Mouse (Mus musculus): ENCODE measurements around the gene Glrx.

DNA sequence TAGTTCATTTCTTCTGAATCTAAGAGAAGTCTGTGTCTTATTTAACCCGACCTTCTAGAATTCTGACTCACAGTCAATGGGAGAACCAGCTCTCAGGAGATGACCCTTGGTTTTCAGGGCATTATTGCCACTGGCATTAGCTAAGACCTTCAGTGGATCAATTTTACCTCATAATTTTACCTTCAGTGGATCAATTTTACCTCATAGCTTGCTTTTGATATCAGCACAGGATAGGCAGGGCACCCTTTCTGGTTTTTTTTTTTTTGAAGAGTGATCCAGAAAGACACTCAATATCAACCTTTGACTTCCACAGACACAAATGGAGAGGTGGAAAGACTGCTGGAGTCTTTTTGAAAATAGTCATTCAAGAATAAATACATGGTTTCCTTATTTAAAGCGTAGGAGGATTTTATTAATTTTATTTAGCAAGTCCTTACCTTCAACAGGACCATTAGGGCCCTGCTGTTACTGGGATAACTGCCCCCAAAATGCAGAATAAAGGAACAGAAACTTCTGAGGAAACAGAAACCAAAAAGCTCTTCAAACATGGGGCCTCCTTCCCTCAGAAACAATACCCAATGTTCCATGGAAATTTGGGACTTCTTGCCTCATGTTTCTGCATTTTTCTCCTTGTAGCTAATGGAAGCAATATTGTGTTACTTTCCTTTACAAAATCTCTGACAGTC, 5.3 kb downstream of the Glrx start:
- no peak for TF ChIP-seq GATA1 (IDR thresholded peaks at IDR 0.05; ENCODE audit: borderline replicate concordance, low read length)
- TF ChIP-seq FLI1 (IDR thresholded peaks at IDR 0.05; ENCODE audit: low read length), result no peak

Measured in megakaryocyte, embryonic 14.5 days (primary cell).